Mouse (Mus musculus) hindbrain, embryonic 14.5 days (tissue): Measurements from ENCODE around the gene Wfdc3. TPM values are rescaled to one million over a fixed set of nuclear protein-coding genes. Genes with fewer than 3 reads are reported as not detected.
A peak's percentile ranks its signal among the peaks of the same experiment; 100 is the strongest.

Experiments
- ATAC-seq: fragments of 200-750 bp; cut with Nextera tagmentation; 2 replicates; pipeline ENCODE4 v1.8.0; 2017; ENCODE audit warnings: moderate number of reproducible peaks, mild to moderate bottlenecking, moderate TSS enrichment, moderate library complexity; ENCODE audit not compliant: low FRiP score
- DNase-seq: peaks from one replicate; pipeline ENCODE4 v3.0.0-alpha.2; 2015; ENCODE audit warnings: low spot score
- H3K27ac ChIP-seq: fragments of 300-500 bp; sonication (generic); 2 replicates; pipeline ENCODE4 v1.5.1; 2014; ENCODE audit warnings: mild to moderate bottlenecking, moderate library complexity
- H3K27me3 ChIP-seq: fragments of 300-500 bp; sonication (generic); 2 replicates; pipeline ENCODE4 v1.6.1; 2014; ENCODE audit warnings: mild to moderate bottlenecking, low read length, mixed read lengths; ENCODE audit not compliant: control insufficient read depth, insufficient read depth
- H3K36me3 ChIP-seq: fragments of 300-500 bp; sonication (generic); replicated peaks from 2 replicates; pipeline ENCODE4 v1.6.1; 2014; ENCODE audit not compliant: control insufficient read depth, insufficient read depth
- H3K4me1 ChIP-seq: fragments of 300-500 bp; sonication (generic); replicated peaks from 2 replicates; pipeline ENCODE4 v1.6.1; 2014; ENCODE audit warnings: antibody characterized with exemption, low read length, mixed read lengths; ENCODE audit not compliant: control insufficient read depth, insufficient read depth
- H3K4me2 ChIP-seq: fragments of 300-500 bp; sonication (generic); replicated peaks from 2 replicates; pipeline ENCODE4 v1.6.1; 2014; ENCODE audit warnings: mild to moderate bottlenecking, moderate library complexity
- H3K4me3 ChIP-seq: fragments of 300-500 bp; sonication (generic); replicated peaks from 2 replicates; pipeline ENCODE4 v1.5.1; 2014; ENCODE audit warnings: mild to moderate bottlenecking, low read length
- H3K9ac ChIP-seq: fragments of 300-500 bp; sonication (generic); 2 replicates; pipeline ENCODE4 v1.6.1; 2014
- H3K9me3 ChIP-seq: fragments of 300-500 bp; sonication (generic); 2 replicates; pipeline ENCODE4 v1.6.1; 2016; ENCODE audit warnings: low read length; ENCODE audit not compliant: control insufficient read depth
- WGBS: fragments of 180-500 bp; shearing (Covaris S2); extraction: QIAGEN DNeasy Blood & Tissue Kit; methylation state at CpG from one replicate; pipeline ENCODE4 v1.1.7; 2014; 5-methylcytosine and 5-hydroxymethylcytosine counted together
- polyA plus RNA-seq: library from polyadenylated mRNA; unstranded; fragments of >200 nt; fragmentation: Nextera tagmentation; extraction: Ambion mirVana; gene quantifications from 2 replicates; pipeline ENCODE4 v1.2.1, GENCODE M21; 2014

The Wfdc3 gene
- polyA plus RNA-seq, 1 experiment from 2014 or later = 1.4 TPM

GRCm38 (mm10) chr2:164778015-164778287, 32.2 kb upstream of the Wfdc3 start:
- no peak overlapping the region for H3K27ac ChIP-seq
- DNase-seq (no peak), ATAC-seq (no peak)
- no peaks in the 10 kb centered on the region for H3K27me3 ChIP-seq
- no peaks in the 10 kb centered on the region for H3K36me3 ChIP-seq
- H3K9ac ChIP-seq = no peak overlapping the region
- no peak overlapping the region for H3K4me3 ChIP-seq
- no peak overlapping the region for H3K4me2 ChIP-seq
- WGBS = 93% methylated on average over 11 of the region's 11 CpGs
- no peaks in the 10 kb centered on the region for H3K4me1 ChIP-seq
- H3K9me3 ChIP-seq = no peaks in the 10 kb centered on the region

GRCm38 (mm10) chr2:164777246-164778014, 31.7 kb upstream of the Wfdc3 start:
- WGBS = 87% methylated on average over 30 of the region's 30 CpGs
- no peaks in the 10 kb centered on the region for H3K36me3 ChIP-seq
- H3K4me1 ChIP-seq = no peaks in the 10 kb centered on the region
- no peak for ATAC-seq
- no peak overlapping the region for H3K4me3 ChIP-seq
- DNase-seq = no peak
- no peaks in the 10 kb centered on the region for H3K9me3 ChIP-seq
- H3K27ac ChIP-seq = no peak overlapping the region
- H3K9ac ChIP-seq = no peak overlapping the region
- H3K27me3 ChIP-seq = no peaks in the 10 kb centered on the region
- H3K4me2 ChIP-seq = no peak overlapping the region

GRCm38 (mm10) chr2:164776801-164777200, 31.1 kb upstream of the Wfdc3 start:
- no peak overlapping the region for H3K4me2 ChIP-seq
- no peaks in the 10 kb centered on the region for H3K27me3 ChIP-seq
- ATAC-seq (no peak), DNase-seq (no peak)
- H3K9ac ChIP-seq = no peak overlapping the region
- WGBS = 69% methylated on average over 17 of the region's 17 CpGs
- no peaks in the 10 kb centered on the region for H3K4me1 ChIP-seq
- H3K27ac ChIP-seq = no peak overlapping the region
- H3K9me3 ChIP-seq = no peaks in the 10 kb centered on the region
- no peak overlapping the region for H3K4me3 ChIP-seq
- no peaks in the 10 kb centered on the region for H3K36me3 ChIP-seq

- H3K27me3 ChIP-seq = no peaks in the 10 kb centered on the region
- H3K4me1 ChIP-seq = no peaks in the 10 kb centered on the region
- H3K27ac ChIP-seq = no peak overlapping the region
- no peaks in the 10 kb centered on the region for H3K36me3 ChIP-seq
- H3K4me2 ChIP-seq = no peak overlapping the region
- no peak overlapping the region for H3K9ac ChIP-seq
- H3K9me3 ChIP-seq = no peaks in the 10 kb centered on the region
- 91% methylated on average over 6 of the region's 6 CpGs for WGBS
- H3K4me3 ChIP-seq = no peak overlapping the region
- no peak for ATAC-seq
- DNase-seq = no peak
Observed at GRCm38 (mm10) chr2:164776130-164776529, 30.4 kb upstream of the Wfdc3 start.

GRCm38 (mm10) chr2:164773989-164774364, 28.2 kb upstream of the Wfdc3 start:
- H3K4me1 ChIP-seq = peaks cover 9% of the 10 kb centered on the region
- WGBS = 86% methylated on average over 5 of the region's 5 CpGs
- H3K9me3 ChIP-seq = no peaks in the 10 kb centered on the region
- no peak overlapping the region for H3K4me3 ChIP-seq
- ATAC-seq = no peak
- H3K4me2 ChIP-seq = no peak overlapping the region
- no peak overlapping the region for H3K27ac ChIP-seq
- H3K36me3 ChIP-seq = no peaks in the 10 kb centered on the region
- DNase-seq = no peak
- no peak overlapping the region for H3K9ac ChIP-seq
- H3K27me3 ChIP-seq = no peaks in the 10 kb centered on the region

- Histone ChIP-seq H3K9ac (no peak overlapping the region), H3K9me3 (no peaks in the 10 kb centered on the region), H3K27me3 (no peaks in the 10 kb centered on the region), H3K27ac (no peak overlapping the region), H3K4me2 (no peak overlapping the region), H3K4me3 (no peak overlapping the region), H3K36me3 (peaks cover under 1% of the 10 kb centered on the region; the same call in 1 of the 2 replicates), H3K4me1 (peaks cover 9% of the 10 kb centered on the region)
- no peak for DNase-seq
- no peak for ATAC-seq
- WGBS = 79% methylated on average over 14 of the region's 14 CpGs
Observed at GRCm38 (mm10) chr2:164773229-164773988, 27.7 kb upstream of the Wfdc3 start.

- Histone ChIP-seq H3K27ac (no peak overlapping the region), H3K4me2 (peak overlapping the region; percentile 94), H3K36me3 (peaks cover 22% of the 10 kb centered on the region), H3K27me3 (no peaks in the 10 kb centered on the region), H3K4me1 (peaks cover 9% of the 10 kb centered on the region), H3K4me3 (peak overlapping the region; percentile 64), H3K9ac (no peak overlapping the region), H3K9me3 (no peaks in the 10 kb centered on the region)
- DNase-seq (no peak), ATAC-seq (no peak)
- WGBS = 86% methylated on average over 8 of the region's 8 CpGs
Observed at GRCm38 (mm10) chr2:164771123-164771522, 25.4 kb upstream of the Wfdc3 start.

- Histone ChIP-seq H3K4me2 (peak overlapping the region; percentile 94), H3K9me3 (no peaks in the 10 kb centered on the region), H3K27me3 (no peaks in the 10 kb centered on the region), H3K4me1 (peaks cover 9% of the 10 kb centered on the region), H3K27ac (no peak overlapping the region), H3K36me3 (peaks cover 31% of the 10 kb centered on the region), H3K9ac (peak overlapping the region; percentile 49), H3K4me3 (peak overlapping the region; percentile 64)
- DNase-seq = no peak
- WGBS = 4% methylated on average over 15 of the region's 15 CpGs
- ATAC-seq = no peak
Observed at GRCm38 (mm10) chr2:164770279-164770678, 24.5 kb upstream of the Wfdc3 start.

- Histone ChIP-seq H3K27me3 (no peaks in the 10 kb centered on the region), H3K4me3 (peak within 1 kb of the TSS; percentile 64), H3K36me3 (peaks cover 37% of the 10 kb centered on the region), H3K9ac (peak within 1 kb of the TSS; percentile 53), H3K27ac (no peak within 1 kb of the TSS; the same call in 1 of the 2 replicates), H3K9me3 (no peaks in the 10 kb centered on the region), H3K4me1 (peaks cover 9% of the 10 kb centered on the region), H3K4me2 (peak within 1 kb of the TSS; percentile 94)
- ATAC-seq = peak; percentile 100
- 3% methylated on average over 53 of the region's 53 CpGs for WGBS
- peak; percentile 99 for DNase-seq
Observed at GRCm38 (mm10) chr2:164769258-164770037, 23.7 kb upstream of the Wfdc3 start, which contains the start of gene Ube2c. Gene Ube2c (plus strand): TSS chr2:164769898.
